Comparison of ENCODE assay signal across 9 mouse cellular contexts in the genomic region with DNA sequence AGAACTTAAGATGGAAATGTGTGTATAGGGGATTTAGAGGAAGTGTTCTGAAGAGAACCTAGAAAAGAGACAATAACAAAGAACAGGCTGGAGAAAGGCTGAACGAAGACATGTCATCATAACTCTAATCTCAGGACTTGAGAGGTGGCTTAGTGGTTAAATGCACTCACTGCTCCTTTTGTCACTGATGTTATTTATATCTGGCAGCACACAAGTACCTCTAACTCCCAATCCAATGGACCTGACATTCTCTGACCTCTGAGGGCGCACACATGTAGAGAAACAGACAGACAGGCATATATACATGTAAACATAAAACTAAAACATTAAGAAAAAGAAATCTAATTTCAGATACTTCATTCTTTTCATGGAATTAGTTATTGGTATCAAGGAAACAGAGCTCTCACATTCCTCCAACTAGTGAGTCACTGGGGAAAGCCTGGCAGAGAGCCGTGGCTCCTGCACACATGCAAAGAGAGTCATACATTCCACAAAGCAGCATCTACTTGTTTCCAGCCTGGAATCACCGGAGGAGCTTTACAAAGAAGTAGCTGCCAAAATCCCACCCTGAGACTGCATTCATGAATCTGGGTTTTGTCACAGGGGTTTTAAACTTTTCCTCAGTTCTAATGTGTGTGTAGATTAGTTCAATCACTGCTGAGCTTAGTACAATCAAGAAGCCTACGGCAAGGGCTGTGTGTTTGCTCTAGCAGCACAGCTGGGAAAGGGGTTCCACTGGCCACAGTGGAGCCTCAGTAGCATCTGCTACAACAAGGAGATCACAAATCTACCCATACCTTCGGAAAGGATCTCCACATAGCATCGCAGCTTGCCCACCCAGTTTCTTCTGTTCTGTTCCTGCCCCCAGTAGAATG.
DNase-seq lines count a peak whose midpoint lies in the region; ATAC-seq and TF ChIP-seq lines count a peak whose summit lies in the region.
"Had no signal": no experiment of that assay in that cellular context is flagged by ENCODE, and none has a peak within 500 bp of the region (broad histone marks: within the 10 kb centered on the region; RNA-seq: fewer than 3 reads in every experiment).

No protein-coding gene starts in this region.

- intact Hi-C loops in heart, postnatal 25 days (cut with DNase I): no loop called here

- DNase-seq in kidney, postnatal 4 days: peak; percentile 14 to 26
- DNase-seq in kidney, adult 2 months: no peak
- DNase-seq in brain, adult 2 months (ENCODE audit: low read depth, low spot score): peak; percentile 82
- DNase-seq in heart, postnatal 25 days (ENCODE audit: low spot score): peak; percentile 11
- DNase-seq in right cerebral cortex, postnatal 10 days (ENCODE audit: low spot score in 2 of 2): peak; percentile 38 to 43
- DNase-seq in thymus, adult 18-20 months: no peak
- DNase-seq: cerebellum, adult 2 months had no signal

- no peak for TF ChIP-seq CTCF in kidney, adult 2 months (conservative IDR thresholded peaks at IDR 0.05; ENCODE audit: insufficient read depth, insufficient read length, low read depth, low read length)

- no peak overlapping the region for H3K27ac ChIP-seq in kidney, adult 2 months (ENCODE audit: insufficient read depth, low read depth, low read length)

- no peak overlapping the region for H3K4me3 ChIP-seq in kidney, adult 2 months (ENCODE audit: insufficient read depth, low read depth, low read length)

- ATAC-seq in granulocyte monocyte progenitor cell, adult 5-6 weeks (replicated peaks; ENCODE audit: poor library complexity, severe bottlenecking): no peak
- no peak for ATAC-seq in megakaryocyte-erythroid progenitor cell, adult 5-6 weeks (replicated peaks; ENCODE audit: low FRiP score, low TSS enrichment, poor library complexity, severe bottlenecking)

- TF ChIP-seq POLR2A in kidney, adult 2 months (IDR thresholded peaks at IDR 0.05; ENCODE audit: low read depth, low read length): no peak

- H3K36me3 ChIP-seq in kidney, adult 2 months (ENCODE audit: control insufficient read depth, insufficient read depth, low read length): no peaks in the 10 kb centered on the region

- WGBS in kidney, adult 2 months: 76% methylated on average over 7 of the region's 7 CpGs

- no peaks in the 10 kb centered on the region for H3K27me3 ChIP-seq in kidney, adult 2 months (replicated peaks; ENCODE audit: control insufficient read depth, insufficient read depth, low read length)

- H3K4me1 ChIP-seq in kidney, adult 2 months (ENCODE audit: control insufficient read depth, insufficient read depth, low read length): no peaks in the 10 kb centered on the region

Comparison
In these comparisons a context has a peak if more than half of its experiments do, and no peak if none do; other contexts are left out.
1. DNase-seq: peak in kidney, postnatal 4 days (2 of 2), brain, adult 2 months (single experiment), heart, postnatal 25 days (single experiment) and right cerebral cortex, postnatal 10 days (2 of 2); none in kidney, adult 2 months (single experiment) and thymus, adult 18-20 months (0 of 2).